Mouse (Mus musculus): ENCODE data around the gene Mobp. TPM values are rescaled to one million over a fixed set of nuclear protein-coding genes. Genes with fewer than 3 reads are reported as not detected.

The Mobp gene
- total and polyA plus RNA-seq, 2 experiments from 2014 or later, result 0.04 TPM; not detected in 1

GRCm38 (mm10) chr9:120190891-120191290, 41.4 kb downstream of the Mobp start:
- TF ChIP-seq CTCF (IDR thresholded peaks at IDR 0.05; ENCODE audit: low read depth) (no peak), EP300 (IDR thresholded peaks at IDR 0.05; ENCODE audit: low read depth) (no peak)
- DNase-seq (ENCODE audit: low spot score) (no peak), ATAC-seq (ENCODE audit: insufficient read depth, low read depth) (peak; percentile 20; the same call in 1 of the 2 replicates)
- H3K4me1 ChIP-seq (ENCODE audit: control insufficient read depth, insufficient read depth), result no peaks in the 10 kb centered on the region
- 0 out of 2 replicates have a peak, but pooled peaks cover 2% of the 10 kb centered on the region for H3K27me3 ChIP-seq (ENCODE audit: control insufficient read depth, insufficient read depth, low read length)
- 38% methylated on average over 13 of the region's 13 CpGs for WGBS
- H3K27ac ChIP-seq (ENCODE audit: low read depth), result no peak overlapping the region
- no peaks in the 10 kb centered on the region for H3K36me3 ChIP-seq (replicated peaks; ENCODE audit: control insufficient read depth, insufficient read depth, low read length)
- H3K9me3 ChIP-seq (replicated peaks; ENCODE audit: control insufficient read depth, low read length), result no peaks in the 10 kb centered on the region
- H3K9ac ChIP-seq (replicated peaks; ENCODE audit: low read depth, low read length), result peak overlapping the region; percentile 26; the same call in 1 of the 2 replicates
- peak overlapping the region; percentile 43 for H3K4me3 ChIP-seq (ENCODE audit: low read depth, low read length)
- H3K4me2 ChIP-seq (ENCODE audit: low read depth, low read length), result peak overlapping the region; percentile 65

- H3K27ac ChIP-seq (ENCODE audit: low read depth), result no peak overlapping the region
- 0 out of 2 replicates have a peak, but pooled peaks cover 2% of the 10 kb centered on the region for H3K27me3 ChIP-seq (ENCODE audit: control insufficient read depth, insufficient read depth, low read length)
- H3K4me1 ChIP-seq (ENCODE audit: control insufficient read depth, insufficient read depth), result no peaks in the 10 kb centered on the region
- DNase-seq (ENCODE audit: low spot score) (peak; percentile 69), ATAC-seq (ENCODE audit: insufficient read depth, low read depth) (peak; percentile 57; the same call in 1 of the 2 replicates)
- TF ChIP-seq CTCF (IDR thresholded peaks at IDR 0.05; ENCODE audit: low read depth), result peak; percentile 81
- no peak for TF ChIP-seq EP300 (IDR thresholded peaks at IDR 0.05; ENCODE audit: low read depth)
- peak overlapping the region; percentile 43 for H3K4me3 ChIP-seq (ENCODE audit: low read depth, low read length)
- H3K4me2 ChIP-seq (ENCODE audit: low read depth, low read length), result peak overlapping the region; percentile 65
- H3K36me3 ChIP-seq (replicated peaks; ENCODE audit: control insufficient read depth, insufficient read depth, low read length), result no peaks in the 10 kb centered on the region
- H3K9ac ChIP-seq (replicated peaks; ENCODE audit: low read depth, low read length), result peak overlapping the region; percentile 26; the same call in 1 of the 2 replicates
- H3K9me3 ChIP-seq (replicated peaks; ENCODE audit: control insufficient read depth, low read length), result no peaks in the 10 kb centered on the region
- WGBS, result 26% methylated on average over 21 of the region's 21 CpGs
These were observed 42.0 kb downstream of the Mobp start for GRCm38 (mm10) chr9:120191362-120192098.

GRCm38 (mm10) chr9:120192742-120193141, 43.2 kb downstream of the Mobp start:
- Histone ChIP-seq H3K9ac (replicated peaks; ENCODE audit: low read depth, low read length) (no peak overlapping the region), H3K9me3 (replicated peaks; ENCODE audit: control insufficient read depth, low read length) (no peaks in the 10 kb centered on the region), H3K4me3 (ENCODE audit: low read depth, low read length) (no peak overlapping the region), H3K4me1 (ENCODE audit: control insufficient read depth, insufficient read depth) (no peaks in the 10 kb centered on the region), H3K4me2 (ENCODE audit: low read depth, low read length) (no peak overlapping the region), H3K36me3 (replicated peaks; ENCODE audit: control insufficient read depth, insufficient read depth, low read length) (no peaks in the 10 kb centered on the region), H3K27me3 (ENCODE audit: control insufficient read depth, insufficient read depth, low read length) (0 out of 2 replicates have a peak, but pooled peaks cover 2% of the 10 kb centered on the region), H3K27ac (ENCODE audit: low read depth) (no peak overlapping the region)
- DNase-seq (ENCODE audit: low spot score) (no peak), ATAC-seq (ENCODE audit: insufficient read depth, low read depth) (no peak)
- no peak for TF ChIP-seq EP300 (IDR thresholded peaks at IDR 0.05; ENCODE audit: low read depth)
- TF ChIP-seq CTCF (IDR thresholded peaks at IDR 0.05; ENCODE audit: low read depth), result no peak
- 71% methylated on average over 7 of the region's 7 CpGs for WGBS

- DNase-seq (ENCODE audit: low spot score) (no peak), ATAC-seq (ENCODE audit: insufficient read depth, low read depth) (no peak)
- no peak overlapping the region for H3K9ac ChIP-seq (replicated peaks; ENCODE audit: low read depth, low read length)
- WGBS, result 30% methylated on average over 4 of the region's 4 CpGs
- no peaks in the 10 kb centered on the region for H3K4me1 ChIP-seq (ENCODE audit: control insufficient read depth, insufficient read depth)
- no peaks in the 10 kb centered on the region for H3K36me3 ChIP-seq (replicated peaks; ENCODE audit: control insufficient read depth, insufficient read depth, low read length)
- no peaks in the 10 kb centered on the region for H3K27me3 ChIP-seq (ENCODE audit: control insufficient read depth, insufficient read depth, low read length)
- TF ChIP-seq EP300 (IDR thresholded peaks at IDR 0.05; ENCODE audit: low read depth), result no peak
- no peak for TF ChIP-seq CTCF (IDR thresholded peaks at IDR 0.05; ENCODE audit: low read depth)
- no peaks in the 10 kb centered on the region for H3K9me3 ChIP-seq (replicated peaks; ENCODE audit: control insufficient read depth, low read length)
- H3K4me3 ChIP-seq (ENCODE audit: low read depth, low read length), result no peak overlapping the region
- H3K27ac ChIP-seq (ENCODE audit: low read depth), result no peak overlapping the region
- H3K4me2 ChIP-seq (ENCODE audit: low read depth, low read length), result no peak overlapping the region
These were observed 51.4 kb downstream of the Mobp start for GRCm38 (mm10) chr9:120200873-120201272.

- no peaks in the 10 kb centered on the region for H3K27me3 ChIP-seq (ENCODE audit: control insufficient read depth, insufficient read depth, low read length)
- no peak overlapping the region for H3K27ac ChIP-seq (ENCODE audit: low read depth)
- H3K4me2 ChIP-seq (ENCODE audit: low read depth, low read length), result no peak overlapping the region
- TF ChIP-seq EP300 (IDR thresholded peaks at IDR 0.05; ENCODE audit: low read depth) (no peak), CTCF (IDR thresholded peaks at IDR 0.05; ENCODE audit: low read depth) (no peak)
- no peak for DNase-seq (ENCODE audit: low spot score)
- 57% methylated on average over 7 of the region's 7 CpGs for WGBS
- no peak overlapping the region for H3K9ac ChIP-seq (replicated peaks; ENCODE audit: low read depth, low read length)
- peak; percentile 49; the same call in 1 of the 2 replicates for ATAC-seq (ENCODE audit: insufficient read depth, low read depth)
- H3K4me1 ChIP-seq (ENCODE audit: control insufficient read depth, insufficient read depth), result no peaks in the 10 kb centered on the region
- H3K36me3 ChIP-seq (replicated peaks; ENCODE audit: control insufficient read depth, insufficient read depth, low read length), result no peaks in the 10 kb centered on the region
- H3K9me3 ChIP-seq (replicated peaks; ENCODE audit: control insufficient read depth, low read length), result no peaks in the 10 kb centered on the region
- no peak overlapping the region for H3K4me3 ChIP-seq (ENCODE audit: low read depth, low read length)
These were observed 52.2 kb downstream of the Mobp start for GRCm38 (mm10) chr9:120201743-120202142.

Data from heart, postnatal 0 days (tissue).